Mouse (Mus musculus) frontal cortex, adult (tissue): ENCODE results near the gene Ikzf4.
A peak's percentile ranks its signal among the peaks of the same experiment; 100 is the strongest.

Experiments
- ATAC-seq: cut with Nextera tagmentation; 2 replicates; pipeline ENCODE4 v1.9.2; 2017; ENCODE audit warnings: mild to moderate bottlenecking, moderate library complexity, mixed read lengths; ENCODE audit not compliant: low TSS enrichment

The Ikzf4 gene

GRCm38 (mm10) chr10:128645111-128646011 is at the start of gene Ikzf4:
Ikzf4 (minus strand) TSS chr10:128645991.
- ATAC-seq = peak; percentile 73

DNA sequence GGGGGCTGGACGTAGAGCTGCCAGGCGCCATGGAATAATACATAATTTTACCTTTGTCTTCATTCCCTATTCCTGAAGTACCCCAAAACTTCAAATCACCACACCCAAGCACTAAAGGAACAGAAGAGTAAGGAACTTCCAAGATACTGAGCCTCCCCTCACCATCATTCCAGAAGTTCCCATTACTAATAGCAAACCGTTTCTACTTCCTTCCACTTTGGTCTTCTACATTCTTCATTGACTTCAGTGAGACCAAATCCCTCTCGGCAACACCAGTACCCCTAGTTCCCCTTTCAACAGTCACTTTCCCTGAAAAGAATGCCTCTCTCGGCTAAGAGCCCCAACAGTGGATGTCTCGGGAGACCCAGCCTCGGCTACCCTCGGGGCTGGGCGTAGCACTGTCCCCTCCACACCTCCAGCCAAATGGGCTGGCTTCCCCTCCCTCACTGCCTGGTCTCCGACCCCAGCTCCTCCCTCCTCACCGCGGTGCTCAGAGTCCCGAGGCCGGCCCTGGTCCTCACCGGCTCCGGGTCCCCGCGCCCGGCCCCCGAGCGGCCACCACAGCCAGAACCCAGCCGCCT is 49.7 kb upstream of the Ikzf4 start:
- no peak; the same call in 1 of the 2 replicates for ATAC-seq

- no peak for ATAC-seq
These were observed 28.7 kb upstream of the Ikzf4 start for GRCm38 (mm10) chr10:128674469-128675008.

DNA sequence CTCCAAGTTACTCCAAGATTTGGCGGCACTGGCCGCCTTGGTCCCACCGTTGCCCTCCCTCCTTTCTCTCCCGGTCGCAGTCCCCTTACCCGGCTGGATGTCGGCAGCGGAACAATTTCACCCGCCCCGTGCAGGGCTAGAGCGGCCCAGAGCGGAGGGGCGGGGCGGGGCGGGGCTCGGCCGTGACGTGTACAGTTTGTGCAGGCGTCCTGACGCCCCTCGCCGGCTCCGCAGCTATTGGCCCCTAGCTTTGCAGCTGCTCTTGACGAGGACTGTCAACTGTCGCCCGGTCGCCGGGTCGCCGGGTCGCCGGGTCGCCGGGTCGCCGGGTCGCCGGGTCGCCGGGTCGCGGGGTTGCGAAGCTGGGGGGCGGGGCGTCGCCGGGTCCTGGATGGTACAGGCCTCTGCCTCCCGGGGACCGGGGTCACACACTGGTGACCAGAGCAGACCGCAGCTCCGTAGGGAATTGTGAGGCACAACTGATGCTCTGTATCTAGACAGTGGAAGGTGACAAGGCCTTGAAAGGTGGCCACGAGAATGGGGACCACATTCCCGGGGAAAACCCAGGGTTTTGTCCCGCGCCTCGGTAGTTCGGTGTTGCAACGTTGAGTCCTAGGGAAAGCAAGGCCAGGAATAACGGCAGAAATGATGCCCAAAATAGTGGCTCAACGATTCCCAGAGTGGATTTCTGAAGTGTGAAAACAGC is 28.1 kb upstream of the Ikzf4 start, which contains the start of gene Suox:
TSS of gene Suox (minus strand) at position 311 of the 706 bp plus-strand sequence.
- ATAC-seq = peak; percentile 79

DNA sequence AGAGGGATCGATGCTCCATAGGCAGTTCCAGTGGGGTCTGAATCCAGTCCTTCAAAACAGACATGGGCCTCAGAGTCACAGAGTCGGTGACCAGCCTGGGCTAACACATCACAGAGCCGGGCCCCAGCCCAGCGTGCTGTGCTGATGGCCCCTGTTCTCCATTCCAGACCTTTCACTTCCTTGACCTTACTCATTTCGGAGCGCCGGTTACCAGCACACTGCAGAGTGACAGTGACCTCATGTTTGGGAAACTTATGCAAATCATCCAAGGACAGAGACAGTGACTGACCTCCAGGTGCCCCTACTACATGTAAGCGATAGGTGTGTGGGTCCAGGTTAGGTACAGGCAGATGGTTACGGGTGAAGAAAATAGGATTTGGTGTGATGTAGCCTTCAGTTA is 25.4 kb upstream of the Ikzf4 start:
- no peak for ATAC-seq

- ATAC-seq = peak; percentile 42
These were observed 23.2 kb upstream of the Ikzf4 start for GRCm38 (mm10) chr10:128668790-128669672.

DNA sequence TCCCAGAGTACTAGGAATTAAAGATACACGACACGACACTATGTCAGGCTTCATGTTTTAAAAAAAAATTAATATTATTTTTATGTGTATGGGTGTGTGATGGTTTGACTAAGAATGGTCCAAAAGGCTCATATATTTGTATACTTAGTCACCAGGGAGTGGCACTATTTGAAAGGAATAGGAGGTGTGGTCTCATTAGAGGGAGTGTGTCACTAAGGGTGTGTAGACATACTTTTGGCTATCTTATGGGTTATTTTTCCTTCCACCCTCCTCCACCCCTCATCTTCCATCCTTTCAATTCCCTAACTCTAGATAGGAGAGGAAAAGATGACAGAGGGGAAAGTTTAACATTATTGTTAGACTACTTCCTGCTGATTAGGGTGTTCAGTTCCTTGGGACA is 20.0 kb upstream of the Ikzf4 start:
- no peak for ATAC-seq

DNA sequence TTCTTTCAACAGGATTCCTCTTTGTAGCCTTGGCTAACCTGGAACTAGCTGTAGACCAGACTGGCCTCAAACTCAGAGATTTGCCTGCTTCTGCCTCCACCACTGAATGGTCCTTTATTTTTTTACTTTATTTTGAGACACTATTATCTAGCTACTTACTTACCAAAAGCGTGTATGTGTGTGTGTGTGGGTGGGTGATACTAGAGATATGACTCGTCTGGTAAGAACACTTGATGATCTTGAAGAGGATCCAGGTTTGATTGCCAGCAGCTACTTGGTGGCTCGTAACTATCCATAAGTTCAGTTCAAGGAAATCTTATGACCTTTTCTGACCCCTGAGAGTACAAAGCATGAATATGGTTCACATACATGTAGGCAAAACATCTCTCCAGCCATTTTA is 19.5 kb upstream of the Ikzf4 start:
- ATAC-seq = no peak

- ATAC-seq = no peak
These were observed 19.0 kb upstream of the Ikzf4 start for GRCm38 (mm10) chr10:128664808-128665207.

- ATAC-seq = no peak
These were observed 17.8 kb upstream of the Ikzf4 start for GRCm38 (mm10) chr10:128663441-128664220.

DNA sequence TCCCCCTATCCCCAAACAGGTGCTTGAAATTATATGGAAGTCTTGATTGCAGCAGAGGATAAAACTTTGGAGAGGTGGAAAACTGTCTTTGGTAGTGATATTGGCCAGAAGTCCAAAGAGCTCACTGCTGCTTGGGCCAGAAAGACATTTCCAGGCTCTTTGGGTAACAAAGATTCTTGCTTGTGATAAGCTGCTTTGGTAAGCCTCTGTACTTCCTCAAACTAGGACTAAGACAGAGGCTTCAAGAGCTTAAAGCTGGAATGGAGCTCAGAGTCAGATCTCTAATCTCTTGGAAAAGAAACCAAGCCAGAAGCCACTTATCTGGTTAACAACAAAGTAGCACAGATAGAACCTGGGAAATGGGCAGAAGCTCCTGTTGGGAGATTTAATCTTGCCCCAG is 16.7 kb upstream of the Ikzf4 start:
- ATAC-seq = no peak

DNA sequence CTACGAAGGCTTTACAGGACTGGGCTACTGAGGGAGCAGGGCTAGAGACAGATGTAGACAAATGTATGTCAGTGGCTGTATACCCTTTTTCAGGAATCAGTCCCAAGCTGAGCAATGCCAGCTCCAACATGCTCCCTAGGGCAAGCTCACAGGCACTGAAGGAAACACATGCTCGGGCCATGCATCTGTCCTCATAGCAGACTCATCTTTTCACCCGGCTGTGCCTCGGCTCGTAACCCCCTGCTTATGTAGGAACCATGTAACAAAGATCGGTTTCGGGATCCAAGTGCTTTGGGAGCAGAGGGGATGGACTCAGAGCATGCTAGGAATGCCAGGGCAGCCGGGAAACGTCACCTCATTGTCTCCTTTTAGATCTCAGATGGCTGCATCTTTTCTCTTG is 13.7 kb upstream of the Ikzf4 start:
- ATAC-seq = no peak

DNA sequence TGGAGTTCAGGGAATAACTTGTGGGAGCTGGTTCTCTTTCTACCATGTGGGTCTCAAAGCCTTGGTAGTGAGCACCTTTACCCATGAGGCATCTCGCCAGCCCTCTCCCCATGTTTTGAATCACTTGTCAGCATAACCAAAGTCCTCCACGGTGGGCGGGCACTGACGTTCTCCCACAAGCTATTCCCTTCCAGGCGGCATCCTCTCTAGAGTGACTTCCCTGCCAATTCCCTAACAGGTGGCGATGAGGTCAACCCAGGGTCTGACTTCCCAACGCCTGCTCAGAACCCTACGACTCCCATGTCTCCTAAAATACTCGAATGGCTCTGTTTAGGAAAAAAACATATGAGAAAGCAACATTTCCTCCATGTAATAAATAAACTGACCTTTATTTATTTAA is 12.1 kb upstream of the Ikzf4 start:
- no peak for ATAC-seq

- no peak for ATAC-seq
These were observed 10.9 kb upstream of the Ikzf4 start for GRCm38 (mm10) chr10:128656731-128657130.

- ATAC-seq = no peak
These were observed 9.5 kb upstream of the Ikzf4 start for GRCm38 (mm10) chr10:128655254-128655653.

- no peak for ATAC-seq
These were observed 8.1 kb upstream of the Ikzf4 start for GRCm38 (mm10) chr10:128653866-128654265.

GRCm38 (mm10) chr10:128646139-128647089 is 623 bp upstream of the Ikzf4 start:
- ATAC-seq = peak; percentile 64

- ATAC-seq = no peak
These were observed 3.0 kb downstream of the Ikzf4 start for GRCm38 (mm10) chr10:128642749-128643148.

- ATAC-seq = no peak
These were observed 3.9 kb downstream of the Ikzf4 start for GRCm38 (mm10) chr10:128641871-128642270.
